Mouse (Mus musculus): ENCODE results near the gene Sox4. TPM values are rescaled to one million over a fixed set of nuclear protein-coding genes. Genes with fewer than 3 reads are reported as not detected.

Sox4 gene
- polyA plus RNA-seq, 2 experiments from 2014 or later = 0.18 to 0.82 TPM

- no peak for ATAC-seq
Observed at GRCm38 (mm10) chr13:28946565-28947135, 6.9 kb downstream of the Sox4 start.

GRCm38 (mm10) chr13:28945681-28946080, 7.8 kb downstream of the Sox4 start:
- no peak for ATAC-seq

- ATAC-seq = no peak
Observed at GRCm38 (mm10) chr13:28942926-28943325, 10.6 kb downstream of the Sox4 start.

- ATAC-seq = no peak
Observed at GRCm38 (mm10) chr13:28941983-28942630, 11.4 kb downstream of the Sox4 start.

- no peak for ATAC-seq
Observed at GRCm38 (mm10) chr13:28933375-28933774, 20.1 kb downstream of the Sox4 start.

- ATAC-seq = no peak
Observed at GRCm38 (mm10) chr13:28931776-28932175, 21.7 kb downstream of the Sox4 start.

GRCm38 (mm10) chr13:28931266-28931665, 22.2 kb downstream of the Sox4 start:
- ATAC-seq = no peak

GRCm38 (mm10) chr13:28930364-28930763, 23.1 kb downstream of the Sox4 start:
- no peak for ATAC-seq

GRCm38 (mm10) chr13:28929936-28930335, 23.6 kb downstream of the Sox4 start:
- ATAC-seq = no peak

- no peak for ATAC-seq
Observed at GRCm38 (mm10) chr13:28923136-28923535, 30.4 kb downstream of the Sox4 start.

- no peak for ATAC-seq
Observed at GRCm38 (mm10) chr13:28917379-28918250, 35.9 kb downstream of the Sox4 start.

GRCm38 (mm10) chr13:28913656-28914055, 39.9 kb downstream of the Sox4 start:
- no peak for ATAC-seq

GRCm38 (mm10) chr13:28906981-28907380, 46.5 kb downstream of the Sox4 start:
- no peak for ATAC-seq

All from CD4-positive, CD25-positive, alpha-beta regulatory T cell, adult 4 months (primary cell).